Mouse (Mus musculus) bone marrow, adult 2 months (tissue): ENCODE results near the gene Usp9x.

ENCODE experiments used
- CTCF ChIP-seq: fragments of 200-500 bp; IDR thresholded peaks from 2 replicates; pipeline ENCODE4 v1.5.1; 2011; ENCODE audit warnings: low read length, control low read depth; ENCODE audit not compliant: control insufficient read depth, insufficient read depth
- POLR2A ChIP-seq: fragments of 200-500 bp; IDR thresholded peaks from 2 replicates; pipeline ENCODE4 v1.6.1; 2011; ENCODE audit warnings: low read depth, mild to moderate bottlenecking, control low read depth, low read length, borderline replicate concordance; ENCODE audit not compliant: control insufficient read depth

DNA sequence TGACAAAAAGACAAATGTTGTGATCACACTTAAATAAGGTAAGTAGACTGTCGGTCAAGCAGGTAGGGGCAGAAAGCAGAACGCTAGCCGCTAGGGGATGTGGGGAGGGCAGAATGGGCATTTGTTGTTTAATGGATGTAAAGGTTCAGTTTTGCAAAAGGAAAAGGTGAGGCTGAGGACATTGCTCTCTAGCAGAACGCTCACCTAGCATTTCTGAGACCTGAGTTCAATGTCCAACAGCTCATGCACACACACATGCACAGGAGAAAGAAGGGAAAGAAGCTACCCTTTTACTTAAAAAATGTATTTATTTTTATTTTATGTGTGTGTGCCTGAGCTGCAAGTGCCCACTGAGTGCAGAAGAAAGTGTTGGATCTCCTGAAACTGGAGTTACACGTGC lies 26.6 kb upstream of the Usp9x start:
- TF ChIP-seq CTCF (no peak), POLR2A (no peak)
